Mouse (Mus musculus) midbrain, embryonic 12.5 days (tissue): ENCODE measurements around the gene Sart3. TPM values are rescaled to one million over a fixed set of nuclear protein-coding genes. Genes with fewer than 3 reads are reported as not detected.

Experiments used
- ATAC-seq: fragments of 200-750 bp; cut with Nextera tagmentation; 2 replicates; pipeline ENCODE4 v1.8.0; 2017; ENCODE audit warnings: low read depth, moderate TSS enrichment, moderate library complexity; ENCODE audit not compliant: low FRiP score
- H3K27ac ChIP-seq: fragments of 300-500 bp; sonication (generic); replicated peaks from 2 replicates; pipeline ENCODE4 v1.5.1; 2016; ENCODE audit warnings: mild to moderate bottlenecking
- H3K27me3 ChIP-seq: fragments of 300-500 bp; sonication (generic); 2 replicates; pipeline ENCODE4 v1.6.1; 2016; ENCODE audit warnings: mild to moderate bottlenecking
- H3K36me3 ChIP-seq: fragments of 300-500 bp; sonication (generic); 2 replicates; pipeline ENCODE4 v1.6.1; 2016
- H3K4me1 ChIP-seq: fragments of 300-500 bp; sonication (generic); 2 replicates; pipeline ENCODE4 v1.6.1; 2016
- H3K4me2 ChIP-seq: fragments of 300-500 bp; sonication (generic); replicated peaks from 2 replicates; pipeline ENCODE4 v1.6.1; 2016; ENCODE audit warnings: mild to moderate bottlenecking, moderate library complexity
- H3K4me3 ChIP-seq: fragments of 300-500 bp; sonication (generic); 2 replicates; pipeline ENCODE4 v1.5.1; 2016; ENCODE audit warnings: mild to moderate bottlenecking
- H3K9ac ChIP-seq: fragments of 300-500 bp; sonication (generic); replicated peaks from 2 replicates; pipeline ENCODE4 v1.6.1; 2016; ENCODE audit warnings: mild to moderate bottlenecking, moderate library complexity
- H3K9me3 ChIP-seq: fragments of 300-500 bp; sonication (generic); 2 replicates; pipeline ENCODE4 v1.6.1; 2016; ENCODE audit warnings: mild to moderate bottlenecking
- WGBS: fragments of 180-500 bp; shearing (Covaris S2); methylation state at CpG from one replicate; pipeline ENCODE4 v1.1.7; 2016; 5-methylcytosine and 5-hydroxymethylcytosine counted together
- polyA plus RNA-seq: library from polyadenylated mRNA; unstranded; fragments of >200 nt; fragmentation: Nextera tagmentation; extraction: Ambion mirVana; gene quantifications from 2 replicates; pipeline ENCODE4 v1.2.1, GENCODE M21; 2016

Gene Sart3
- polyA plus RNA-seq, 1 experiment from 2014 or later: 81.6 TPM

GRCm38 (mm10) chr5:113712861-113713260 lies 59.4 kb downstream of the Sart3 start:
- WGBS: 80% methylated on average over 2 of the region's 2 CpGs

DNA sequence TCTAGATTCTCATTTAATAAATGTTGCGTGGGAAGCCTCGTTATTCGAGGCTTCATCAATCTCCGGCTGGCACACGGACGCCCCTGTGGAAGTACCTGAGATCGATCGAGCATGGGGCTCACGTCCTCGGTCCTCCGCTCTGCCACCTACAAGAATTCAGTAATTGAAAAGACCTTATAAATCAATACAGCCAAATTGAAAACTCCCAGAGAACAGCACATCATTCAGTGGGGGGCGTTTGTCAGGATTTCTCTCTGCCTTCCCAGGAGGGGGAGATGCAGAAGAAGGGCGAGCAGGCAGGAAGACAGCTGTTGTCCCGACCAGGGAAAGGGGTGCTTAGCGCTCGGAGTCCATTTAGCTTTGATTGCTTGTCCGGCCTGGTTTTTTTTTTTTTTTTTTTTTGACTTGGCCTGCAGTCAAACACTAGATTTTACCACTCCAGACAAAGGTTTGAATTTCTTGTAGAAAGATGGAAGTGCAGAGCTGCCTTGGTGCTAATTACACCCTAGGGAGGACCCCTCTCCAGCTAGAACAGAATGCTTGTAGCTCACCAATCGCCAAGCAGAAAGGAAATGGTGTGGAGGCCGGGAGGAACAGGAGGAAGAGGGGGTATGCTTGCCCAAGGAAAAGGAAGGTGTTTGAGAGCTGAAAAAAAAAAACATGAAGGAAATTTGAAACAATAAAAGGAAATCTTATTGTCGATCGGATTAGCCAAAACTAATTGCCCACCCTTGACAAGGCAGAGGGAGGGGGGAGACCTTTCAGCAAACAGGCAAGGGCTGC lies 68.3 kb downstream of the Sart3 start:
- Histone ChIP-seq H3K27me3 (no peaks in the 10 kb centered on the region), H3K27ac (peak overlapping the region; percentile 73), H3K4me1 (peaks cover 6% of the 10 kb centered on the region; the same call in 1 of the 2 replicates), H3K4me3 (no peak overlapping the region), H3K36me3 (no peaks in the 10 kb centered on the region), H3K9me3 (no peaks in the 10 kb centered on the region), H3K4me2 (no peak overlapping the region), H3K9ac (no peak overlapping the region)
- 54% methylated on average over 21 of the region's 21 CpGs for WGBS
- no peak for ATAC-seq

More at GRCm38 (mm10) chr5:113712861-113713260, 59.4 kb downstream of the Sart3 start:
- Histone ChIP-seq H3K4me1 (peaks cover 20% of the 10 kb centered on the region), H3K4me3 (no peak overlapping the region), H3K4me2 (no peak overlapping the region), H3K9ac (no peak overlapping the region), H3K27me3 (no peaks in the 10 kb centered on the region), H3K9me3 (no peaks in the 10 kb centered on the region), H3K36me3 (no peaks in the 10 kb centered on the region), H3K27ac (no peak overlapping the region)
- ATAC-seq: no peak

DNA sequence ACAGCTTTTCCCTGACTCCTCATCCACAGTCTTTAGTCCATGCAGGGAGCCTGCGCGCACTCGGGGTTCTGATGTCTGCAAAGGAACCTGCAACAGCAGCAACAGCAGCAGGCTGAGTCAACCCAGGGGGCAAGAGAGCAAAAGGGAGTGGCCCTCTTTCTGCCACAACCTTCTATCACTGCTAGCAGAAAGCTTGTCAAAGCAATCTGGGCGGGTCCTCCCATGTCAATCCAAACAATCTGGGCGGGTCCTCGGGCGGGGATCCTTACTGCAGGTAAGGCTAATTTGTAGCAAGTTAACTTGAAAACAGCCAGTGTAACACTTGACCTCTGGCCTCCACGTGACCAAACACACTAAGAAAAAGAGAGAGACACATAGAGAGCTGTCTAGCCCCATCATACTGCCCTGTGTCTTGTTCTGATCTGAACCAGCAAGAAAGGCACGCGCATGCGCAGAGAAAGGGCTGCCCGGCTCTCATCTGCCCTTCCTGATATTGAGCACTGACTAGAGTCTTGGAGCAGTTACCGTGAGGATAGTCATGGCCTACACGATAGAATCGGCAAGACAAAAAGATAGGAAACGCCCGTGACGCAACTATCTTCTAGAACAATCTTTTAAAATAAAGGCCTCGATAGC lies 71.8 kb downstream of the Sart3 start:
- Histone ChIP-seq H3K27me3 (no peaks in the 10 kb centered on the region), H3K9ac (no peak overlapping the region), H3K36me3 (no peaks in the 10 kb centered on the region), H3K4me2 (no peak overlapping the region), H3K27ac (no peak overlapping the region), H3K4me1 (peaks cover 6% of the 10 kb centered on the region; the same call in 1 of the 2 replicates), H3K9me3 (no peaks in the 10 kb centered on the region), H3K4me3 (no peak overlapping the region)
- ATAC-seq: no peak
- 78% methylated on average over 19 of the region's 19 CpGs for WGBS

- no peak overlapping the region for H3K4me3 ChIP-seq
- no peak for ATAC-seq
- H3K27ac ChIP-seq: no peak overlapping the region
- no peaks in the 10 kb centered on the region for H3K27me3 ChIP-seq
- H3K4me2 ChIP-seq: no peak overlapping the region
- 0 out of 2 replicates have a peak, but pooled peaks cover 3% of the 10 kb centered on the region for H3K9me3 ChIP-seq
- H3K36me3 ChIP-seq: no peaks in the 10 kb centered on the region
- H3K4me1 ChIP-seq: peaks cover 16% of the 10 kb centered on the region
- no peak overlapping the region for H3K9ac ChIP-seq
- whole genome bisulfite sequencing: 52% methylated on average over 5 of the region's 5 CpGs
Observed at GRCm38 (mm10) chr5:113694415-113694814, 77.9 kb downstream of the Sart3 start.

DNA sequence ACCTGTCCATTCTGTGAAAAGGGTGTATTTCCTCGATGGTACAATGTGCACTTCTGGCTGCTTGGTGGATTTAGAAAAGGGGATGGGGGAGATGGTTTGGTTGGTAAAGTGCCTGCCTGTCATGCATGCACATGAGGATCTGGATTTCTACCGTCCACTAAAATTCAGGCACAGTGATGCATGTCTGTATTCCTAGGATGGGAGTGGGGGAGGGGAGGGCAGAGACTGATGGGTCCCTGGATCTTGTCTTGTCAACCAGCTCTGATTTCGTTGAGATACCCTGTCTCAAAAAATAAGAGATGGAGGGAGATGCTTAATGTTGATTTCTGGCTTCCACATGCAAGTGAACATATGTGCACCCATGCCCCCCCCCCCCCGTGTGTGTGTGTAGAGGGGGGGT lies 78.3 kb downstream of the Sart3 start:
- ATAC-seq: no peak
- no peak overlapping the region for H3K9ac ChIP-seq
- no peaks in the 10 kb centered on the region for H3K36me3 ChIP-seq
- H3K4me2 ChIP-seq: no peak overlapping the region
- no peak overlapping the region for H3K4me3 ChIP-seq
- no peaks in the 10 kb centered on the region for H3K27me3 ChIP-seq
- H3K4me1 ChIP-seq: peaks cover 16% of the 10 kb centered on the region
- H3K27ac ChIP-seq: no peak overlapping the region
- WGBS: 85% methylated on average over 4 of the region's 4 CpGs
- 0 out of 2 replicates have a peak, but pooled peaks cover 3% of the 10 kb centered on the region for H3K9me3 ChIP-seq

GRCm38 (mm10) chr5:113693196-113693755 lies 79.0 kb downstream of the Sart3 start:
- 87% methylated on average over 8 of the region's 8 CpGs for WGBS
- Histone ChIP-seq H3K4me3 (no peak overlapping the region), H3K4me2 (no peak overlapping the region), H3K4me1 (peaks cover 16% of the 10 kb centered on the region), H3K27me3 (no peaks in the 10 kb centered on the region), H3K27ac (no peak overlapping the region), H3K9me3 (0 out of 2 replicates have a peak, but pooled peaks cover 3% of the 10 kb centered on the region), H3K9ac (no peak overlapping the region), H3K36me3 (no peaks in the 10 kb centered on the region)
- no peak for ATAC-seq

Other genes with a start within 250 kb of the Sart3 start
- 2.3 and 2.5 TPM in 2 replicates for gene Cmklr1, start 122.1 kb downstream of the Sart3 start, polyA plus RNA-seq
- gene 1700069L16Rik, start 47.7 kb downstream of the Sart3 start, polyA plus RNA-seq: not detected in 2 replicates
- gene Ficd, start 36.7 kb downstream of the Sart3 start, polyA plus RNA-seq: 6.5 and 6.9 TPM in 2 replicates
- gene Iscu, start 238 bp upstream of the Sart3 start, polyA plus RNA-seq: 113 and 117 TPM in 2 replicates
- gene Tmem119, start 28.0 kb upstream of the Sart3 start, polyA plus RNA-seq: 19.1 and 26.4 TPM in 2 replicates
- 1.1 and 1.4 TPM in 2 replicates for gene Selplg, start 60.1 kb upstream of the Sart3 start, polyA plus RNA-seq
- gene Coro1c, start 136.2 kb upstream of the Sart3 start, polyA plus RNA-seq: 227 and 244 TPM in 2 replicates
- gene Ssh1, start 221.4 kb upstream of the Sart3 start, polyA plus RNA-seq: 16.0 and 18.5 TPM in 2 replicates
- not detected in 2 replicates for gene Dao, start 231.2 kb upstream of the Sart3 start, polyA plus RNA-seq